Mouse (Mus musculus): Measurements from ENCODE around the gene Itih2.

DNA sequence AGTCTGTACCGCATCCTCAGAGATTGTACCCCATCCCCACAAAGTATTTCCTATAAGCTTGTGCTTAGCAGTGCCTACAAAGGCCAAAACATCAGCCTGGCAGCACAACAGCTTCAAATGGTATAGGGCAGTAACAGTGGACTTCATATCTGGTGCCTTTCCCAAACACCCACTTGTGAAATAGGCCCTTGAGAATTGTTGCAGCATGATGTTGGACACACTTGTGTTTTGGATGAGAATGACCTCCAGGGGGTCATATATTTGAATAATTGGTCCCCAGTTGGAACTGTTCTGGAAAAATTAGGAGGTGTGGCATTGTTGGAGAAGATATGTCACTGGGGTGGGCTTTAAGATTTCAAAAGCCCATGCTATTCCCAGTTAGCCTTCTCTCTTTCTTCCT, 79.2 kb downstream of the Itih2 start:
- TF ChIP-seq CTCF (IDR thresholded peaks at IDR 0.05; ENCODE audit: low read depth) = no peak
- TF ChIP-seq EP300 (IDR thresholded peaks at IDR 0.05; ENCODE audit: low read depth) = no peak
